Mouse (Mus musculus) erythroblast, embryonic 14.5 days (primary cell): Measurements from ENCODE around the gene Utrn.

Source experiments
- GATA1 ChIP-seq: IDR thresholded peaks from 2 replicates; pipeline ENCODE4 v1.6.1; 2012; ENCODE audit warnings: low read length, inconsistent platforms, mixed read lengths
- TAL1 ChIP-seq: IDR thresholded peaks from 3 replicates; pipeline ENCODE4 v1.6.1; 2012; ENCODE audit warnings: low read length, inconsistent platforms, mixed read lengths

DNA sequence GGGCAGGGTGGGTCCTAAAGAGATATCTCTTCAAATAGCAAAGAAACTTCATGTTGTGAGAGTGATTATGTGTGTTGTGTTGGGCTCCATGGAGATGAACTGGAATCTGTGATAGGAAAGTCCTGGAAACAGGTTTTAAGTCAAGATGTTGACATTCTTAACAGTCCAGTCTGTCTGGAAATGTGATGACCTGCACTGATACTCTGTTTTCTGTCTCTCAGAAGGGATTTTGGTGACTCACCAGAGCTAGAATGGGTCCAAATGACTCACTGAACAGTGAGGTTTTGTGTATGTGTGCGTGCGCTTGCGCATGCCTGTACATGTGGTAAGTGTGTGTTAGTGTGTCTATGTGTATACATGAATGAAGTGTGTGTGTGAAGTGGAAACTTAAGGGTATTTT lies 24.2 kb upstream of the Utrn start:
- no peak for TF ChIP-seq GATA1
- no peak for TF ChIP-seq TAL1
